Mouse (Mus musculus) testis, adult 2 months (tissue): ENCODE results near the gene Cpped1. TPM values are rescaled to one million over a fixed set of nuclear protein-coding genes. Genes with fewer than 3 reads are reported as not detected.

Experiments
- H3K27ac ChIP-seq: fragments of 200-500 bp; 2 replicates; pipeline ENCODE4 v1.5.1; 2012; ENCODE audit warnings: low read depth, low read length; ENCODE audit not compliant: control insufficient read depth, insufficient read depth
- H3K27me3 ChIP-seq: fragments of 200-500 bp; 2 replicates; pipeline ENCODE4 v1.6.1; 2012; ENCODE audit warnings: mild to moderate bottlenecking, low read length, moderate library complexity; ENCODE audit not compliant: control insufficient read depth, insufficient read depth
- H3K36me3 ChIP-seq: fragments of 200-500 bp; 2 replicates; pipeline ENCODE4 v1.6.1; 2012; ENCODE audit warnings: mild to moderate bottlenecking, low read length; ENCODE audit not compliant: control insufficient read depth, insufficient read depth
- H3K4me1 ChIP-seq: fragments of 200-500 bp; 2 replicates; pipeline ENCODE4 v1.6.1; 2012; ENCODE audit warnings: low read length; ENCODE audit not compliant: control insufficient read depth, insufficient read depth
- H3K4me3 ChIP-seq: fragments of 200-500 bp; 2 replicates; pipeline ENCODE4 v1.5.1; 2012; ENCODE audit warnings: low read depth, mild to moderate bottlenecking, low read length, moderate library complexity, mixed read lengths; ENCODE audit not compliant: control insufficient read depth
- CTCF ChIP-seq: fragments of 200-500 bp; IDR thresholded peaks from 2 replicates; pipeline ENCODE4 v1.5.1; 2012; ENCODE audit warnings: low read depth, mild to moderate bottlenecking, inconsistent platforms, low read length, moderate library complexity; ENCODE audit not compliant: control insufficient read depth, insufficient read depth, insufficient replicate concordance
- POLR2A ChIP-seq: fragments of 200-500 bp; IDR thresholded peaks from 2 replicates; pipeline ENCODE4 v1.6.1; 2012; ENCODE audit warnings: low read depth, mild to moderate bottlenecking, inconsistent platforms, low read length, moderate library complexity; ENCODE audit not compliant: control insufficient read depth
- polyA plus RNA-seq: library from polyadenylated mRNA; depleted of rRNA; stranded (reverse); fragments of >200 nt; gene quantifications from 2 replicates; pipeline ENCODE4 v1.2.3, GENCODE M21; 2012; rRNA removed

Gene Cpped1
- polyA plus RNA-seq, 1 experiment, result 5.7 TPM

- Histone ChIP-seq H3K4me1 (no peaks in the 10 kb centered on the region), H3K36me3 (no peaks in the 10 kb centered on the region), H3K27ac (no peak overlapping the region), H3K4me3 (no peak overlapping the region), H3K27me3 (no peaks in the 10 kb centered on the region)
- TF ChIP-seq CTCF, result no peak
- TF ChIP-seq POLR2A, result no peak
Measured at GRCm38 (mm10) chr16:11756598-11757245, 152.5 kb downstream of the Cpped1 start.

- Histone ChIP-seq H3K27me3 (no peaks in the 10 kb centered on the region), H3K27ac (no peak overlapping the region), H3K4me3 (no peak overlapping the region), H3K36me3 (no peaks in the 10 kb centered on the region), H3K4me1 (no peaks in the 10 kb centered on the region)
- TF ChIP-seq CTCF (no peak), POLR2A (no peak)
Measured at GRCm38 (mm10) chr16:11755281-11756066, 153.8 kb downstream of the Cpped1 start.

GRCm38 (mm10) chr16:11754136-11754535, 155.1 kb downstream of the Cpped1 start:
- TF ChIP-seq POLR2A (no peak), CTCF (no peak)
- no peak overlapping the region for H3K27ac ChIP-seq

More at GRCm38 (mm10) chr16:11754136-11754535, 155.1 kb downstream of the Cpped1 start:
- Histone ChIP-seq H3K36me3 (no peaks in the 10 kb centered on the region), H3K4me1 (no peaks in the 10 kb centered on the region), H3K4me3 (no peak overlapping the region), H3K27me3 (no peaks in the 10 kb centered on the region)

Other genes starting within 250 kb of the Cpped1 start
- gene Shisa9, start 74.7 kb upstream of the Cpped1 start, polyA plus RNA-seq, result 0.18 and 0.23 TPM in 2 replicates